Mouse (Mus musculus) liver, embryonic 12.5 days (tissue): Measurements from ENCODE around the gene Lypla2. TPM values are rescaled to one million over a fixed set of nuclear protein-coding genes. Genes with fewer than 3 reads are reported as not detected.

ENCODE experiments used
- ATAC-seq: fragments of 200-750 bp; cut with Nextera tagmentation; 2 replicates; pipeline ENCODE4 v1.8.0; 2017; ENCODE audit warnings: moderate number of reproducible peaks, mild to moderate bottlenecking, moderate library complexity
- H3K27ac ChIP-seq: fragments of 300-500 bp; sonication (generic); 2 replicates; pipeline ENCODE4 v1.5.1; 2016; ENCODE audit warnings: mild to moderate bottlenecking
- H3K27me3 ChIP-seq: fragments of 300-500 bp; sonication (generic); replicated peaks from 2 replicates; pipeline ENCODE4 v1.6.1; 2016; ENCODE audit warnings: mild to moderate bottlenecking, moderate library complexity
- H3K36me3 ChIP-seq: fragments of 300-500 bp; sonication (generic); 2 replicates; pipeline ENCODE4 v1.6.1; 2016; ENCODE audit warnings: mild to moderate bottlenecking, moderate library complexity
- H3K4me1 ChIP-seq: fragments of 300-500 bp; sonication (generic); 2 replicates; pipeline ENCODE4 v1.6.1; 2016
- H3K4me2 ChIP-seq: fragments of 300-500 bp; sonication (generic); 2 replicates; pipeline ENCODE4 v1.6.1; 2016; ENCODE audit warnings: mild to moderate bottlenecking, moderate library complexity
- H3K4me3 ChIP-seq: fragments of 300-500 bp; sonication (generic); 2 replicates; pipeline ENCODE4 v1.5.1; 2016; ENCODE audit warnings: mild to moderate bottlenecking, moderate library complexity
- H3K9ac ChIP-seq: fragments of 300-500 bp; sonication (generic); 2 replicates; pipeline ENCODE4 v1.6.1; 2016; ENCODE audit warnings: mild to moderate bottlenecking, moderate library complexity
- H3K9me3 ChIP-seq: fragments of 300-500 bp; sonication (generic); replicated peaks from 2 replicates; pipeline ENCODE4 v1.6.1; 2016; ENCODE audit warnings: mild to moderate bottlenecking, moderate library complexity
- WGBS: fragments of 180-500 bp; shearing (Covaris S2); methylation state at CpG from one replicate; pipeline ENCODE4 v1.1.7; 2016; ENCODE audit not compliant: insufficient replicate concordance; 5-methylcytosine and 5-hydroxymethylcytosine counted together
- polyA plus RNA-seq: library from polyadenylated mRNA; unstranded; fragments of >200 nt; fragmentation: Nextera tagmentation; extraction: Ambion mirVana; gene quantifications from 2 replicates; pipeline ENCODE4 v1.2.1, GENCODE M21; 2016

The Lypla2 gene
- polyA plus RNA-seq, 1 experiment from 2014 or later = 61.7 TPM

DNA sequence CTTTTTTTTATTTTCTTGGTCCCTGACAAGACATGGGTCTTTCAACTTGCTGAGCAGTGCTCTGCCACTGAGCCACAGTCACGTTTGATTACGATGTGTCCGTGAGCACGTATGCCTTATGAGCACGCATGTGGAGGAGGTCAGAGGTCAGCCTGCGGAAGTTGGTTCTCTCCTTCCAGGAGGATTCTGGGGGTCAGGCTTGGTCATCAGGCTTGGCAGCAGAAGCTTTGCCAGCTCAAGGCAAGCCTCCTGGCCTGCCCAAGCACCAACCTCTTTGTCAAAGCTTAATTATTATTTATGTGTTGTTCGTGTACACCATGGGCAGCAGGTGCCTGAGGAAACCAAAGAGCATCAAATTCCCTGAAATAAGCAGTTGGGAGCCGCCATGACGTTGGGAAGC, 44.0 kb downstream of the Lypla2 start:
- Histone ChIP-seq H3K36me3 (peaks cover 60% of the 10 kb centered on the region), H3K4me1 (peaks cover 21% of the 10 kb centered on the region), H3K4me2 (no peak overlapping the region), H3K27ac (no peak overlapping the region), H3K9me3 (no peaks in the 10 kb centered on the region), H3K27me3 (no peaks in the 10 kb centered on the region), H3K9ac (no peak overlapping the region), H3K4me3 (no peak overlapping the region)
- 87% methylated on average over 9 of the region's 9 CpGs for WGBS
- ATAC-seq = no peak

DNA sequence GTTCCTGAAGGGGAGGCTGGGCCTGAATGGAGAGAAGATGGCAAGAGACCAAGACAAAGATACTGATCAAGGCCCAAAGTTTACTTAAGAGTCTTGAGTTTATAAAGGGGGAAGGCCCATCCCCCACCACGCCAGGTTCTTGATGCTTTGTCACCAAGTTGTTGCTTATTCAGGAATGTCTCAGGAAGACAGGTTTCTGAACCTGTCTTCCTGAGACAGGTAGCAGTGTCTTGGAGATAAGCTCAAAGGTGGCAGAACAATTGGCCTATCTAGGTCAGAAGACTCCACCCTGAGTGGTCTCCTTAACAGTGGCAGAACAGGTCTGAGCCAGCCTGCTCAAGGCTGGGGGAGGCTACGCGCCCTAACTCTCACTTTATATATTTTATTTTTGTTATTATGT, 45.6 kb downstream of the Lypla2 start:
- Histone ChIP-seq H3K4me2 (no peak overlapping the region), H3K9ac (no peak overlapping the region), H3K4me3 (no peak overlapping the region), H3K27ac (no peak overlapping the region), H3K27me3 (no peaks in the 10 kb centered on the region), H3K4me1 (peaks cover 26% of the 10 kb centered on the region), H3K9me3 (no peaks in the 10 kb centered on the region), H3K36me3 (peaks cover 58% of the 10 kb centered on the region)
- no peak for ATAC-seq
- WGBS = 78% methylated on average over 3 of the region's 3 CpGs

DNA sequence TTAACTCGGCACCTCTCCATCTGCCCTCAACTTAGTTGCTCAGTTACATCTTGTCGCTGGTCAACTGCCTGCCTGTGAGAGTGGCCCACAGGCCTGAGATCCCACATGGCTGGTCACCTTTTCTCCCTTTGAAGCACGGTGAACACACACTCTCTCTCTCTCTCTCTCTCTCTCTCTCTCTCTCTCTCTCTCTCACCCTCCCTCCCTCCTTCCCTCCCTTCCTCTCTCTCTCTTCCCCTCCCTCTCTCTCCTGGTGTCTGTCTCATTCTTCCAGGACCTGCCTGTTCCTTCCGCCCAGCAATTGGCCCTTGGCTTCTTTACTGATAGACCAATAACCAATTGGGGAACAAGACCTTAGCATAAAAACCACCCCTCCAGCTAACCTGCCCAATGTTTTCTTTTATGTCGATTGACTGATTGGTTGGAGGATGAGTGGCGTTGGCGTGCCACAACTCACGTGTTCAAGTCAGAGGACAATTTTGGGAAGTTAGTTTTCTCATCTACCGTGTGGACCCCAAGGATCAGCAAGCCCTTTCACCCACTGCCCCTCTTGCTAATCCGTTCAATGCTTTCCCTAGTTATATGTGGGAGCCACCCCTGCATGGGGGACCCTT, 46.1 kb downstream of the Lypla2 start:
- H3K9ac ChIP-seq = no peak overlapping the region

DNA sequence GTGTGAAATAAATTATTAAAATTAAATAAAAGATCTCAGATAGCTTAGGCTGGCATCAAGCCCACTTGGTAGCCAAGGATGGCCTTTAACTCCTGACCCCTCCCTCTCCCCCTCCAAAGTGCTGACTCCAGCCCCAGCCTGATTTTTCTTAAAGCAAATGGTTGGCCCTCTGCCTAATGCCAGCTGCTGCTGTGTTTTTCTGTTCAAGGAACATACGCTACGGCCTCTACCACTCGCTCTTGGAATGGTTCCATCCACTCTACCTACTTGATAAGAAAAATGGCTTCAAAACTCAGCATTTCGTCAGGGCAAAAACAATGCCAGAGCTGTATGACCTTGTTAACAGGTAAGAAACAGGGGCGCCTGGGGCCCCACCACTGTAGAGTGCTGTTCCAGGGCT, 47.1 kb downstream of the Lypla2 start:
- Histone ChIP-seq H3K4me3 (no peak overlapping the region), H3K36me3 (peaks cover 46% of the 10 kb centered on the region)
- 76% methylated on average over 5 of the region's 5 CpGs for WGBS

More for the DNA sequence above, 46.1 kb downstream of the Lypla2 start:
- Histone ChIP-seq H3K9me3 (no peaks in the 10 kb centered on the region), H3K4me1 (peaks cover 32% of the 10 kb centered on the region), H3K4me3 (no peak overlapping the region), H3K4me2 (no peak overlapping the region), H3K27ac (0 out of 2 replicates have a peak overlapping the region, but pooled peaks have one; percentile 12), H3K36me3 (peaks cover 55% of the 10 kb centered on the region), H3K27me3 (no peaks in the 10 kb centered on the region)
- WGBS = 67% methylated on average over 10 of the region's 10 CpGs
- no peak for ATAC-seq

DNA sequence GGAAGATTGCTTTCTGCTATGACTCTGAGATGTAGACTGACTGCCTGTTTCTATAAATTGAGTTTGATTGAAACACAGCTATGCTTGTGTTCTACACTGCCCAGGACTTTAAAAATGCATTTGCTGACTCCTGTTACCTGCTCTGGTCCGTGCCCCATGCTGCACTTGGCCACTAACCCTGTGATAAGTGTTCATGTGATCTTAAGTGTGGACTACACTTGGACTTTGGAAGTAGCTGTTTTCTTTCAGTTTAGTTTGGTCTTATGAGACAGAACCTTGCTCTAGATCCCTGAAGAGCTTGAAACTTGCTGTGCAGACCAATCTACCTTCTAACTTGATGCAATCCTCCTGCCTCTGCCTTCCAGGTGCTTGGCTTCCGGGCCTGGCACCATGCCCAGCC, 48.0 kb downstream of the Lypla2 start:
- 73% methylated on average over 2 of the region's 2 CpGs for WGBS
- no peak for ATAC-seq
- Histone ChIP-seq H3K36me3 (peaks cover 43% of the 10 kb centered on the region), H3K9ac (no peak overlapping the region; the same call in 1 of the 2 replicates), H3K4me1 (peaks cover 36% of the 10 kb centered on the region), H3K4me2 (no peak overlapping the region), H3K27me3 (no peaks in the 10 kb centered on the region), H3K9me3 (0 out of 2 replicates have a peak, but pooled peaks cover 4% of the 10 kb centered on the region), H3K4me3 (no peak overlapping the region), H3K27ac (no peak overlapping the region)

More for the DNA sequence above, 47.1 kb downstream of the Lypla2 start:
- Histone ChIP-seq H3K4me2 (no peak overlapping the region), H3K27ac (no peak overlapping the region), H3K9ac (no peak overlapping the region), H3K4me1 (peaks cover 36% of the 10 kb centered on the region), H3K27me3 (no peaks in the 10 kb centered on the region), H3K9me3 (no peaks in the 10 kb centered on the region)
- ATAC-seq = no peak

DNA sequence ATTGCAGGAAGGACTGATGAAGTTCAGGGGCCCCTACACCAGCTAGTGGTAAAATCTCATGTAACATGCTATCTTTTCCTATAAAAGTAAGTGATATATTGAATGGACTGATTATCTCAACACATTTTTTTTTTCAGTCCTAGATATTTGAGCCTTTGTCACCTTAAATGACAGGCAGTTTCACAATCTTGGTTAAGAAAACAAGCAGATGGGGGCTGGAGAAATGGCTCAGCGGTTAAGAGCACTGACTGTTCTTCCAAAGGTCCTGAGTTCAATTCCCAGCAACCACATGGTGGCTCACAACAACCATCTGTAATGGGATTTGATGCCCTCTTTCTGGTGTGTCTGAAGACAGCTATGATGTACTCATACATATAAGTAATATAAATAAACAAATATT, 50.2 kb downstream of the Lypla2 start:
- no peak for ATAC-seq
- peaks cover 47% of the 10 kb centered on the region for H3K4me1 ChIP-seq
- H3K9me3 ChIP-seq = 0 out of 2 replicates have a peak, but pooled peaks cover 4% of the 10 kb centered on the region
- no peaks in the 10 kb centered on the region for H3K27me3 ChIP-seq
- peaks cover 58% of the 10 kb centered on the region for H3K36me3 ChIP-seq
- peak overlapping the region; percentile 95 for H3K4me2 ChIP-seq
- H3K27ac ChIP-seq = no peak overlapping the region
- 0 out of 2 replicates have a peak overlapping the region, but pooled peaks have one; percentile 87 for H3K9ac ChIP-seq
- 85% methylated on average over 1 of the region's 1 CpGs for WGBS
- peak overlapping the region; percentile 97; the same call in 1 of the 2 replicates for H3K4me3 ChIP-seq

DNA sequence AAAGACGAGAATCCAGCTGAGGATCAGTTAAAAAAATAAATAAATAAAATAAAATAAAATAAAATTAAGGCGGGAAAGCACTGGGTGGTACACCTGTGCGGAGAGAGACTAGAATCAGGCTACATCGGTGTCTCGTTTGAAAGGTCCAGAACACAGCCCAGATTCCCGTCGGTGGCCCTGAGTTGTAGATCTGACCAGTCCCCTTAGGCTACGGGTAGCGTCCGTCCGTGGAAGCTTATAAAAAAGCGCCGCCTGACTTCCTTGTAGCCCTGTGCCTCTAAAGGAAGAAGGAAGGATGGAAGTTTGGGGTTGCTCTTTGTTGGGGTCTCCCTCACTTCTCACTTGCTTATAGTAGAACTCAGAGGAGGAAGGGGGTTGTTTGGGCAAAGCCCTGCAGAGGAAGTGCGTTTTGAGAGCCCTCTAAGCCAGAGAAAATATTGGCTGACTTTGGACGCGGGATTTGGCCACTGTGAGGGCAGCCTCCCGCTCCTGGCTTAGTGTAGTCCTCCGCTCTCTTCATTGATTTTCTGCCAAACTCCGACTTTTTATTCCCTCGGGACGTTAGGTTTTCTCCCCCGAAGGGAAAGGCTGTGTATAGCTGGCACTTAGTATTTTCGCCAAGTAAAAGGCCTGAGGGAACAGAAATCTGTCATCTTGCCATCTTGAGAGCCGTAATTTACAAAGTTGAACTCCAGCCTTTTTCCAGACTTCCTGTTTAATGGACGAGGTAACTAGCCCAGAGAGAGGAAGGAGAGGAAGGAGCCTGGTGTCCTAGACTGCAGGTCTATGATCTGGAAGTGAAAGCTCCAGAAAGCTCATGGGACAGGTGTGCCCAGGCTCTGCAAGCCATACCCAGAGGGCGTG, 50.9 kb downstream of the Lypla2 start:
- peak overlapping the region; percentile 69 for H3K27ac ChIP-seq
- peak overlapping the region; percentile 97 for H3K4me3 ChIP-seq
- 13% methylated on average over 26 of the region's 26 CpGs for WGBS
- no peaks in the 10 kb centered on the region for H3K27me3 ChIP-seq
- no peak for ATAC-seq
- 0 out of 2 replicates have a peak, but pooled peaks cover 4% of the 10 kb centered on the region for H3K9me3 ChIP-seq
- peaks cover 40% of the 10 kb centered on the region for H3K4me1 ChIP-seq
- H3K36me3 ChIP-seq = peaks cover 63% of the 10 kb centered on the region
- H3K4me2 ChIP-seq = peak overlapping the region; percentile 95
- H3K9ac ChIP-seq = peak overlapping the region; percentile 87

DNA sequence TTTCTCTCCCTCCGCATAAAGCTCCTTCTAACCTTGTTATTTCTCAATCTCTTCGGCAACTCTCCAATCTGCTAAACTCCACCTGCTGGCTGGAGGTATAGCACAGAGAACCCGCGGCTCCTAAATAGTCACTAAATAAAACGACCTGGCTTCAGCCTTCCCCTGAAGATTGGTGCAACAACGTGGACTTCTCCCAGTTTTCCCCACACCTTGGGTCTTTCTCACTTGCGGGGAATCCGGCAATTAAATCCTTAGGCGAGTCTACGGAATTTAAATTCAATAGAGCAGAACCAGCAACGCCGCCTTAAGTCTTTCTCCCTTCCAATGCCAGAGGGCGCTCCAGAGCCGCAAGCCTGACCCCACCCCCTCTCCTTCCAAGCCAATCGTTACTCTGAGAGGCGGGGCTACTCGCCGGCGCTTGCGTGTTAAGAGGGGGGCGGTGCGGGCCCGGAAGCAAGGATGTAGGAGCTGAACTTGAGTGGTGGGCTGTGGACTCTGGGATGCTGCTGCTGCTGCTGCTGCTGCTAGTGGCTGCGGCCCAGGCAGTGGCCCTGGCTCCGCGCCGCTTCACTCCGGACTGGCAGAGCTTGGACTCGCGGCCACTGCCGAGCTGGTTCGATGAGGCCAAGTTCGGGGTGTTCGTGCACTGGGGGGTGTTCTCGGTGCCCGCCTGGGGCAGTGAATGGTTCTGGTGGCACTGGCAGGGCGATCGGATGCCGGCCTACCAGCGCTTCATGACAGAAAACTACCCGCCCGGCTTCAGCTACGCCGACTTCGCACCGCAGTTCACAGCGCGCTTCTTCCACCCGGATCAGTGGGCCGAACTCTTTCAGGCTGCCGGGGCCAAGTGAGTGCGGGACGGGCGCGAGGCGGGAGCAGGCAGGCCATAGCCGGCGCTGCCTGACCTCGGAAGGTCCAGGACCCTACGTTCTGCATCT, 51.9 kb downstream of the Lypla2 start, which contains the start of gene Fuca1:
Fuca1 (plus strand) TSS at position 432 of the 938 bp plus-strand sequence.
- Histone ChIP-seq H3K4me1 (peaks cover 31% of the 10 kb centered on the region), H3K9ac (peak within 1 kb of the TSS; percentile 87), H3K36me3 (peaks cover 55% of the 10 kb centered on the region), H3K27ac (peak within 1 kb of the TSS; percentile 69), H3K4me3 (peak within 1 kb of the TSS; percentile 97), H3K4me2 (peak within 1 kb of the TSS; percentile 95), H3K27me3 (no peaks in the 10 kb centered on the region), H3K9me3 (0 out of 2 replicates have a peak, but pooled peaks cover 4% of the 10 kb centered on the region)
- 2% methylated on average over 60 of the region's 60 CpGs for WGBS
- peak; percentile 94 for ATAC-seq

DNA sequence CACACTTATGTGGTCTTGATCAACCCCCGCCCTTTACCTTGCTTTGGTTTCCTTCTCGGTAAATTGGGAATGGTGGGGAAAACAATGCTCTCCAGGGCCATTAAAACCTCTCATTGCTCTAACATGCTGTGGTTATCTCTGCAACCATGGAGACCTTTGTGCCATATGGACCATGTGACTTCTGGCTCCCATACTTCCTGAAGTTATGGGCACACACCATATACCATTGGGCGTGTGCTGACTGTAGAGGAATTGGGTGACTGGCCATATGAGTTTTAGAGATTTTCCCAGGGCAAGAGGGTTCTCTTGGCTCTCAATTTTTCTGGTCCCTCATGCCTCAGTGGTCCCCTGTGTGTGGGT, 53.2 kb downstream of the Lypla2 start:
- H3K9me3 ChIP-seq = 0 out of 2 replicates have a peak, but pooled peaks cover 4% of the 10 kb centered on the region

DNA sequence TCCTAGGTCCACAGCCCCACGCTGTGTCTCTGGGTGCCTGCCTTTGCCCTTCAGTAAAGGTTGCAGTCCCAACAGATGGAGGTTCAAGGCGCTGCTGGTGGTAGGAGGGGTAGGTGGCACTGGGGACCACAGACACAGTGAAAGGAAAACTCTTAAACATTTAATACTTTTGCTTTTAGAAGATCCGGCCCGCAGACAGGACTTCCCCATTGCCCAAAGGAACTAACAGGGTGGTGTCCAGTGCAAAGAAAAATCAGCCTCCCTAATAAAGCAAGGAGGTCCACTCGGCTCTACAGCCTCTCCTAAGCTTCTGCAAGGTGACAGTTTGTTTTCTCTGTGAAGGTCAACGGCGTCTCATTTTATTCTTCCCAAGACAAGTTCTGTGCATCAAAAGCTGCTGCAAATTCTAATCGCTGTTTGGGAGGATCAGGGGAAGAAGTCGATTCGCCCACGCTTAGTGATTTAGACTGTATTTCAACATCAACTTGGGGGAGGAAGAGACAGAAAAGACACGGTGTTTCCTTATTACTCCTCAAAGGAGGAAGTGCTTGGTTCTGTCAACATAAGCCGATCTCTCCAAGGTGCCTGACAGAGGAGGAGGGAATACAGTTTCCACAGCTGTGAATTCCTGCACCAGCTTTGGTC, 53.7 kb downstream of the Lypla2 start:
- Histone ChIP-seq H3K4me1 (peaks cover 32% of the 10 kb centered on the region), H3K9ac (no peak overlapping the region), H3K9me3 (0 out of 2 replicates have a peak, but pooled peaks cover 4% of the 10 kb centered on the region), H3K36me3 (peaks cover 43% of the 10 kb centered on the region), H3K4me2 (0 out of 2 replicates have a peak overlapping the region, but pooled peaks have one; percentile 6), H3K27ac (0 out of 2 replicates have a peak overlapping the region, but pooled peaks have one; percentile 6), H3K4me3 (no peak overlapping the region), H3K27me3 (no peaks in the 10 kb centered on the region)
- WGBS = 53% methylated on average over 13 of the region's 13 CpGs
- no peak for ATAC-seq

More for the DNA sequence above, 53.2 kb downstream of the Lypla2 start:
- no peak overlapping the region for H3K4me3 ChIP-seq
- H3K27ac ChIP-seq = no peak overlapping the region
- no peaks in the 10 kb centered on the region for H3K27me3 ChIP-seq
- H3K4me1 ChIP-seq = peaks cover 28% of the 10 kb centered on the region
- H3K36me3 ChIP-seq = peaks cover 47% of the 10 kb centered on the region
- H3K9ac ChIP-seq = no peak overlapping the region
- no peak for ATAC-seq
- 75% methylated on average over 3 of the region's 3 CpGs for WGBS
- H3K4me2 ChIP-seq = no peak overlapping the region
